Mouse (Mus musculus) MEL-GATA-1-ER (cell line): ENCODE data around the gene Cyp17a1.

Experiments
- DNase-seq: peaks from one replicate; pipeline ENCODE4 v3.0.0-alpha.2; 2012; ENCODE audit warnings: low read depth; ENCODE audit errors: extremely low read depth

Cyp17a1 gene

DNA sequence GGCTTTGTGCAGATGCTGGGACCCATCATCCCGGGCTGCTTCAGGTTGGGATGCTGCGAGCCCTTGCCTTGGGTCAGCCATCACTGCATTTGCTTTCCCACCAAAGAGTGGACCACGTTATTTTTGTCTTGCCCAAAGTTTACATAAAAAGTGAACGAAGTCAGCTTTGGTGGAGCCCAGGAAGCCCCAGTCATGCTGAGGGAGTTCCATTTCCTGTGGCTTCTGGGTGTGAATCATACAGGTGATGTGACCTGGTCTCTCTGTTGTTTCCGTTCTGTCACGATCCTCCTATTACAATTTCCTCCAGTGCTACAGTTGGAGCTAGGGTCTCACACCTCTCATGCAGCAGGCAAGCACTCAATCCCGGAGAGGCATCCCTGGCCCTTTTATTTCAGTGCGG, 55.6 kb downstream of the Cyp17a1 start:
- no peak for DNase-seq
